Mouse (Mus musculus) cortical plate, adult 2 months (tissue): Measurements from ENCODE around the gene Arhgap42.

Experiments used
- CTCF ChIP-seq: fragments of 200-500 bp; IDR thresholded peaks from 2 replicates; pipeline ENCODE4 v1.5.1; 2011; ENCODE audit warnings: mild to moderate bottlenecking, control low read depth, low read length; ENCODE audit not compliant: insufficient read depth; ENCODE audit errors: extremely low read depth
- POLR2A ChIP-seq: fragments of 200-500 bp; IDR thresholded peaks from 2 replicates; pipeline ENCODE4 v1.6.1; 2011; ENCODE audit warnings: mild to moderate bottlenecking, low read length, control low read depth; ENCODE audit not compliant: insufficient read depth; ENCODE audit errors: extremely low read depth

GRCm38 (mm10) chr9:9142144-9142543, 96.8 kb downstream of the Arhgap42 start:
- no peak for TF ChIP-seq CTCF
- TF ChIP-seq POLR2A = no peak
